Mouse (Mus musculus): ENCODE data around the gene Fndc3b. TPM values are rescaled to one million over a fixed set of nuclear protein-coding genes. Genes with fewer than 3 reads are reported as not detected.

Fndc3b gene
- polyA plus RNA-seq, 1 experiment from 2014 or later = 20.3 TPM

GRCm38 (mm10) chr3:27590823-27591222, 120.3 kb downstream of the Fndc3b start:
- H3K9ac ChIP-seq (replicated peaks) = no peak overlapping the region
- no peak overlapping the region for H3K4me3 ChIP-seq (replicated peaks)
- 83% methylated on average over 11 of the region's 11 CpGs for WGBS
- H3K27me3 ChIP-seq = no peaks in the 10 kb centered on the region
- H3K27ac ChIP-seq = no peak overlapping the region
- 0 out of 2 replicates have a peak, but pooled peaks cover 9% of the 10 kb centered on the region for H3K4me1 ChIP-seq (replicated peaks)
- no peak for ATAC-seq (ENCODE audit: insufficient number of reproducible peaks, insufficient read depth, low FRiP score, low TSS enrichment, low read depth)
- H3K9me3 ChIP-seq = no peaks in the 10 kb centered on the region
- peaks cover 3% of the 10 kb centered on the region; the same call in 1 of the 2 replicates for H3K36me3 ChIP-seq
- H3K4me2 ChIP-seq = no peak overlapping the region

DNA sequence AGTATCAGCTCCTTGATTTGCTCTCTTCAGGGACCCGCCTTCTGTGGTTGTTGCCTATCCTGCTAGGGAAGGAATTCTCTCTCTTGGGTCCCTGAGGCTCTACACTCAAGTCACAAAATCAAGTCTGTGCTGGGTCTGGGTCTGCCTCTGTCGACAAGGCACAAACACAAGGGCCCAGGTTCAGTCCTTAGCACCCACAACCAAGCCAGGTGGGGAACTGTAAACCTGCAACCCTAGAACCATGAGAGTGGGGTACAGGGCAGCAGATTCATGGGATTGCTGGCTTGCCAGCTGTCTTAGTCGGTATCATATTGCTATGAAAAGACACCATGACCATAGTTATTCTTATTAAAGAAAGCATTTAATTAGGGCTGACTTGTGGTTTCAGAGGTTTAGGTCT, 121.8 kb downstream of the Fndc3b start:
- Histone ChIP-seq H3K36me3 (peaks cover 3% of the 10 kb centered on the region; the same call in 1 of the 2 replicates), H3K4me1 (replicated peaks) (peaks cover 18% of the 10 kb centered on the region), H3K9me3 (no peaks in the 10 kb centered on the region), H3K27ac (no peak overlapping the region), H3K4me3 (replicated peaks) (no peak overlapping the region), H3K4me2 (no peak overlapping the region), H3K27me3 (no peaks in the 10 kb centered on the region), H3K9ac (replicated peaks) (no peak overlapping the region)
- ATAC-seq (ENCODE audit: insufficient number of reproducible peaks, insufficient read depth, low FRiP score, low TSS enrichment, low read depth) = no peak
- 84% methylated on average over 3 of the region's 3 CpGs for WGBS

DNA sequence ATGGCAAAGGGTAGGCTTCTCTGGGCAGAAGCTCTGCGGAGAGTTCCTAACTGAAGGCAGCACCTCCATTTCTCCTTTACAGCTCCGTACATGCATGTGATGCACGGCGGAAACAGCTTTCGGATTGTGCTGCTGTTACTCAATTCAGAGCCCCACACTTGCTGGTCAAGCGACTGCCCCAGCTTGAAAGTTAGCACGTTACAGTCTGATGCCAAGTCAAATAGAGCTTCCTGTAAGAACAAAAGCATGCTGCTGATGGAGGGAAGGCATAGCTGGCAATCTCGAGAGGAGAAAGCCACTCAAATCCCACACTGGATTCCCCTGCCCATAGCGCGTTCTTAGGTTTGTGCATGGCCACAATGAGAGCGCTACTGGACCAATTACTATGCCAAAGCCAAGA, 122.5 kb downstream of the Fndc3b start:
- Histone ChIP-seq H3K9ac (replicated peaks) (no peak overlapping the region), H3K4me1 (replicated peaks) (peaks cover 13% of the 10 kb centered on the region), H3K27ac (no peak overlapping the region), H3K4me2 (no peak overlapping the region), H3K4me3 (replicated peaks) (no peak overlapping the region), H3K9me3 (no peaks in the 10 kb centered on the region), H3K27me3 (no peaks in the 10 kb centered on the region), H3K36me3 (peaks cover 3% of the 10 kb centered on the region; the same call in 1 of the 2 replicates)
- WGBS = 93% methylated on average over 11 of the region's 11 CpGs
- ATAC-seq (ENCODE audit: insufficient number of reproducible peaks, insufficient read depth, low FRiP score, low TSS enrichment, low read depth) = no peak

GRCm38 (mm10) chr3:27584607-27585605, 126.2 kb downstream of the Fndc3b start:
- Histone ChIP-seq H3K4me1 (replicated peaks) (peaks cover 28% of the 10 kb centered on the region), H3K36me3 (no peaks in the 10 kb centered on the region), H3K27me3 (no peaks in the 10 kb centered on the region), H3K4me3 (replicated peaks) (no peak overlapping the region), H3K9ac (replicated peaks) (no peak overlapping the region), H3K27ac (0 out of 2 replicates have a peak overlapping the region, but pooled peaks have one; percentile 17), H3K9me3 (no peaks in the 10 kb centered on the region), H3K4me2 (no peak overlapping the region)
- WGBS = 39% methylated on average over 11 of the region's 11 CpGs
- no peak for ATAC-seq (ENCODE audit: insufficient number of reproducible peaks, insufficient read depth, low FRiP score, low TSS enrichment, low read depth)

GRCm38 (mm10) chr3:27581931-27582840, 128.9 kb downstream of the Fndc3b start:
- Histone ChIP-seq H3K27me3 (no peaks in the 10 kb centered on the region), H3K4me3 (replicated peaks) (no peak overlapping the region), H3K4me1 (replicated peaks) (peaks cover 41% of the 10 kb centered on the region), H3K4me2 (no peak overlapping the region), H3K27ac (no peak overlapping the region), H3K9me3 (no peaks in the 10 kb centered on the region), H3K36me3 (no peaks in the 10 kb centered on the region), H3K9ac (replicated peaks) (no peak overlapping the region)
- ATAC-seq (ENCODE audit: insufficient number of reproducible peaks, insufficient read depth, low FRiP score, low TSS enrichment, low read depth) = no peak
- WGBS = 78% methylated on average over 6 of the region's 6 CpGs

DNA sequence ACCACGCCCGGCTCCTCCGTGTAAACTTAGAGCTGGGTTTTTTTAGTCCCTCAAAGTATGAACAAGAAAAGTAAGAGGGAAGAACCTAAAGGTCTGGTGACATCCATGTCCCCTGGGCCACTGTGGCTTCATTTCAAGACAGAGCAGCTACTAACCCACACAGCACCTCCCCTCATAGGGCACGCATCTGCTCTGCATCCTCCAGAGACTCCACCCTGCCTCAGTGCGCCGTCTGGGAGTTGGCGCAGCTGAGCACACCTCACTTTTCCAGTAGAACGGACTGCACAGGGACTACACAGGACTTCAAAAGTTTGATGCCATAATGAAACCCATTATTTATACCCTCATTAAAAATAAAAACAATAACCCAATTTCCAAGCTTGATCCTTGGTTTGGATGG, 130.2 kb downstream of the Fndc3b start:
- peaks cover 35% of the 10 kb centered on the region for H3K4me1 ChIP-seq (replicated peaks)
- no peak overlapping the region for H3K4me3 ChIP-seq (replicated peaks)
- H3K27ac ChIP-seq = 0 out of 2 replicates have a peak overlapping the region, but pooled peaks have one; percentile 29
- ATAC-seq (ENCODE audit: insufficient number of reproducible peaks, insufficient read depth, low FRiP score, low TSS enrichment, low read depth) = no peak
- no peaks in the 10 kb centered on the region for H3K36me3 ChIP-seq
- 88% methylated on average over 8 of the region's 8 CpGs for WGBS
- H3K9ac ChIP-seq (replicated peaks) = no peak overlapping the region
- H3K4me2 ChIP-seq = no peak overlapping the region
- no peaks in the 10 kb centered on the region for H3K9me3 ChIP-seq
- H3K27me3 ChIP-seq = no peaks in the 10 kb centered on the region

DNA sequence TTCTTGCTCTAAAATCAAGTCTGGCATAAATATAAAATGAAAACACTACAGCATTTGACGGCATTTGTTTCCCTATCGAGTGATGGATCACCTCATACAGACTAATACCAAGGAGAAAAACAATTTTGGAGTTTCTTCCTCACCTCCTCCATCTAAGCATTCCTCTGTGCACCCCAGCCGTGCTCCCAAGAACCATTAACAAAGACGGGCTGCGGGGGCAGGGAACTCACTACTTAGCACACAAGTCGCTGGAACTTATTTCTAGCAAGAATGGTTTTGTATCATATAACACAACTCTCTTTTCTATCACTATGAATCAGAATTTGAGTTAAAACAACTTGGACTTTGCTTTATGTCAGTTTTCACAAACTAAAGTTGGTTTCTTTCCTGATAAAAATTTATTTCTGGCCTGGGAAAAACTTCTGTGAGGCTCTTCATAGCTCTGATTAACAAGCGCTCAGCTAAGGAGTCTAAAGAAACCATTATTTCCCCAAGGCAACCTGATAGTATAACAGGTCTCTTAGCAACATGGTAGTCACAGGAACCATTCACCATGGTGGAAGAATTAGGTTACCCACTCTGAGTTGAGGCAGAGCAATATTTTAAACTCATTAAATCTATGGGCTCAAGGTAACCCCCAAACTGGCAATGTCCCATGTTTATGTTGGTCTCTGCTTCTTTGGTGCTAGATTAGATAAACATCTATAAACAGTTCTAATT, 131.1 kb downstream of the Fndc3b start:
- ATAC-seq (ENCODE audit: insufficient number of reproducible peaks, insufficient read depth, low FRiP score, low TSS enrichment, low read depth) = no peak
- no peak overlapping the region for H3K9ac ChIP-seq (replicated peaks)
- WGBS = 55% methylated on average over 7 of the region's 7 CpGs
- H3K4me2 ChIP-seq = no peak overlapping the region
- H3K4me1 ChIP-seq (replicated peaks) = peaks cover 35% of the 10 kb centered on the region
- H3K9me3 ChIP-seq = no peaks in the 10 kb centered on the region
- H3K36me3 ChIP-seq = no peaks in the 10 kb centered on the region
- no peaks in the 10 kb centered on the region for H3K27me3 ChIP-seq
- 0 out of 2 replicates have a peak overlapping the region, but pooled peaks have one; percentile 7 for H3K27ac ChIP-seq
- no peak overlapping the region for H3K4me3 ChIP-seq (replicated peaks)

GRCm38 (mm10) chr3:27579229-27579628, 131.9 kb downstream of the Fndc3b start:
- Histone ChIP-seq H3K4me1 (replicated peaks) (peaks cover 37% of the 10 kb centered on the region), H3K27ac (no peak overlapping the region), H3K9me3 (no peaks in the 10 kb centered on the region), H3K4me2 (no peak overlapping the region), H3K27me3 (no peaks in the 10 kb centered on the region), H3K9ac (replicated peaks) (no peak overlapping the region), H3K36me3 (no peaks in the 10 kb centered on the region), H3K4me3 (replicated peaks) (no peak overlapping the region)
- 92% methylated on average over 8 of the region's 8 CpGs for whole genome bisulfite sequencing
- ATAC-seq (ENCODE audit: insufficient number of reproducible peaks, insufficient read depth, low FRiP score, low TSS enrichment, low read depth) = no peak

DNA sequence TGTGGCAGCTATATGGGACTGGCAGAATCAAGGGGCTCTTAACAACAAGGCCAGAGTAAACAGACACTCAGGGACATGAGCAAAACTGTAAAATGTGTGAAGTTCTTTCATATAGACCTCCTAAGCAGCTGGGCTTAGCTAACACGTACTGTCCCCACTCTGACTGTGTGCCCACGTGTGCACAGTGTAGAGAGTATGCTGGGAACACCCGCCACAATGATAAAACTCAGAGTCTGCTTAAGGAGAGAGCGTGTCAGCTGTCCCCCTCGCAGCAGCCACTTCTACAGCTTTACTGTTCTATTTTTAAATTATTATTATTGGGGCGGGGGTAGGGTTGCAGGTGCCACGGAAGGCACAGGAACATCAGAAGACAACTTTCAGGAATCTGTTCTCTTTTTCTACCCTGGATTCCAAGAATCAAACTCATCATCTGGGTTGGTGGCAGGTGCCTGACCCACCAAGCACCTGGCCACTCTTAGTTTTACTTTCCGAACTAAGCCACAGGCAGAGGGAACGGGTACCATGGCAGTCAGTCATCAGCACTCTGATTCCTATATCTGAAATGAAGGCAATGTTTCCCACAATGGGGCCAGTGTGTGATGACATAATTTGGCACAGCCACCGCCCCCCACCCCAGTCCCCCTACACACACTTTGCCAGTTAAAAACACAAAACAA, 133.6 kb downstream of the Fndc3b start:
- Histone ChIP-seq H3K27me3 (no peaks in the 10 kb centered on the region), H3K9ac (replicated peaks) (no peak overlapping the region), H3K4me3 (replicated peaks) (no peak overlapping the region), H3K36me3 (no peaks in the 10 kb centered on the region), H3K4me2 (no peak overlapping the region), H3K27ac (no peak overlapping the region), H3K9me3 (no peaks in the 10 kb centered on the region), H3K4me1 (replicated peaks) (peaks cover 48% of the 10 kb centered on the region)
- no peak for ATAC-seq (ENCODE audit: insufficient number of reproducible peaks, insufficient read depth, low FRiP score, low TSS enrichment, low read depth)
- 87% methylated on average over 10 of the region's 10 CpGs for WGBS

DNA sequence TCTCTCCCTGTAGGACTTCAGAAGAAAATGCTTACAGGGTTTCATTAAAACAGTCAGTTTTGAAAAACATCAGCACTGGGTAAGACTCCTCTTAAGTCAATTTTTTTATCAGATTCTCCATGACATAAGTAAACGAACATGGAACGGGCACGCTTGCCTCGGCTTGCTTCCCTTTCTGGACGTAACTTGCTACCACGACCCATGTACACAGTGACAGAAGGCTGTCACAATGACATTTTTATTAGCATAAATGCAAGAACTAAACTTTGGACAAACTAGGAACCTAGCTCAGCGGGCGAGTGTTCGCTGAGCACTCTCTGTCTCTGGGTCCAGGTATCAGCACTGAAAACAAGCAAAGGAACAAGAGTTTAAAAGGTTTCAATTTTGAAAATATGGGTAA, 136.9 kb downstream of the Fndc3b start:
- Histone ChIP-seq H3K4me1 (replicated peaks) (peaks cover 36% of the 10 kb centered on the region), H3K9ac (replicated peaks) (no peak overlapping the region), H3K27ac (no peak overlapping the region), H3K4me2 (no peak overlapping the region), H3K4me3 (replicated peaks) (no peak overlapping the region), H3K27me3 (no peaks in the 10 kb centered on the region), H3K9me3 (no peaks in the 10 kb centered on the region), H3K36me3 (no peaks in the 10 kb centered on the region)
- no peak for ATAC-seq (ENCODE audit: insufficient number of reproducible peaks, insufficient read depth, low FRiP score, low TSS enrichment, low read depth)
- WGBS = 87% methylated on average over 9 of the region's 9 CpGs
